Mouse (Mus musculus) forebrain, embryonic 10.5 days (tissue): Measurements from ENCODE around the gene Olfr137. TPM values are rescaled to one million over a fixed set of nuclear protein-coding genes. Genes with fewer than 3 reads are reported as not detected.

Experiments used
- DNase-seq: peaks from one replicate; pipeline ENCODE4 v3.0.0-alpha.2; 2017; ENCODE audit warnings: low spot score; ENCODE audit errors: extremely low spot score
- H3K27ac ChIP-seq: fragments of 300-500 bp; sonication (generic); 2 replicates; pipeline ENCODE4 v1.5.1; 2016; ENCODE audit warnings: mild to moderate bottlenecking
- H3K27me3 ChIP-seq: fragments of 300-500 bp; sonication (generic); 2 replicates; pipeline ENCODE4 v1.6.1; 2016; ENCODE audit warnings: mild to moderate bottlenecking; ENCODE audit not compliant: poor library complexity, severe bottlenecking
- H3K36me3 ChIP-seq: fragments of 300-500 bp; sonication (generic); replicated peaks from 2 replicates; pipeline ENCODE4 v1.6.1; 2016; ENCODE audit warnings: mild to moderate bottlenecking, moderate library complexity
- H3K4me1 ChIP-seq: fragments of 300-500 bp; sonication (generic); 2 replicates; pipeline ENCODE4 v1.6.1; 2016
- H3K4me3 ChIP-seq: fragments of 300-500 bp; sonication (generic); 2 replicates; pipeline ENCODE4 v1.5.1; 2016; ENCODE audit warnings: mild to moderate bottlenecking, moderate library complexity
- H3K9me3 ChIP-seq: fragments of 300-500 bp; sonication (generic); 2 replicates; pipeline ENCODE4 v1.6.1; 2016; ENCODE audit warnings: mild to moderate bottlenecking, moderate library complexity
- WGBS: fragments of 180-500 bp; shearing (Covaris S2); methylation state at CpG from one replicate; pipeline ENCODE4 v1.1.7; 2016; 5-methylcytosine and 5-hydroxymethylcytosine counted together
- polyA plus RNA-seq: library from polyadenylated mRNA; unstranded; fragments of >200 nt; fragmentation: Nextera tagmentation; extraction: Ambion mirVana; gene quantifications from 2 replicates; pipeline ENCODE4 v1.2.1, GENCODE M21; 2016

Gene Olfr137
- not detected in 2 replicates for polyA plus RNA-seq

GRCm38 (mm10) chr17:38307470-38307869, at the start of gene Olfr137:
Gene Olfr137 (minus strand): TSS chr17:38307570.
- Histone ChIP-seq H3K27ac (no peak within 1 kb of the TSS), H3K4me3 (no peak within 1 kb of the TSS), H3K9me3 (peaks cover 12% of the 10 kb centered on the region), H3K4me1 (no peaks in the 10 kb centered on the region), H3K36me3 (no peaks in the 10 kb centered on the region), H3K27me3 (no peaks in the 10 kb centered on the region)
- DNase-seq: no peak

DNA sequence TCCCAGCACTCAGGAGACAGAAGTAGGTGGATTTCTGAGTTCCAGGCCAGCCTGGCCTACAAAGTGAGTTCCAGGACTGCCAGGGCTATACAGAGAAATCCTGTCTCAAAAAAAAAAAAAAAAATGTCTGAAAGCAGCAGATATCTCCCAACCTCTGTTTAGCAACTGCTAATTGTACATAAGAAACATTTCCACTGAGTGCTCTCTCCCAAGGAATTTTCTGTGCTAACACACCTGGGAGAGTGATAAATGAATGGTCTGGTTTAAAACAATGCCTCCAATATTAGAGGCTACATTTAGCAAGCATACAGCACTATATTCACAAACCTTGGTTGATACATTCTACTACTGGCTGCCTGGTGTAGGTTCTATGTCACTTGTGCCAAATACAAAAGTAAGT, 22.2 kb upstream of the Olfr137 start, which contains the start of gene Olfr136:
Gene Olfr136 (plus strand): TSS at position 301 of the 400 bp plus-strand sequence.
- DNase-seq: no peak
- Histone ChIP-seq H3K27ac (no peak within 1 kb of the TSS), H3K36me3 (no peaks in the 10 kb centered on the region), H3K9me3 (peaks cover 13% of the 10 kb centered on the region; the same call in 1 of the 2 replicates), H3K4me1 (no peaks in the 10 kb centered on the region), H3K4me3 (no peak within 1 kb of the TSS), H3K27me3 (no peaks in the 10 kb centered on the region)

DNA sequence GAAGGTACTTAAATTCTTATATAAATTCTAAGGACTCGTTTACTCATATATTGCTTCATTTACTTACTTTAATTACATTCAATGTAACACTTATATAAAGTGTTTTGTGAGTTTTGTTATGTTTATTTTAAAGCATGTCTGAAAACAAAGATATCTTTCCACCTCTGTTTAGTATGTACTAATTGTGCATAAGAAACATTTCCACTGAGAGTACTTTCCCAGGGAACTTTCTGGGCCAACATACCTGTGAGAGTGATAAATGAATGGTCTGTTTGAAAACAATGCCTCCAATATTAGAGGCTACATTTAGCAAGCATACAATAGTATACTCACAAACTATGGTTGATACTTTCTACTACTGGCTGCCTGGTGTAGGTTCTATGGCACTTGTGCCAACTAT, 46.6 kb downstream of the Olfr137 start, which contains the start of gene Olfr138:
Gene Olfr138 (plus strand): TSS at position 301 of the 400 bp plus-strand sequence.
- H3K36me3 ChIP-seq: no peaks in the 10 kb centered on the region
- no peaks in the 10 kb centered on the region for H3K27me3 ChIP-seq
- H3K4me1 ChIP-seq: no peaks in the 10 kb centered on the region
- H3K9me3 ChIP-seq: peaks cover 15% of the 10 kb centered on the region; the same call in 1 of the 2 replicates
- H3K27ac ChIP-seq: no peak within 1 kb of the TSS
- DNase-seq: no peak
- H3K4me3 ChIP-seq: no peak within 1 kb of the TSS
- 88% methylated on average over 1 of the region's 1 CpGs for WGBS

Other genes starting within 250 kb of the Olfr137 start
- gene Olfr129, start 247.5 kb downstream of the Olfr137 start, polyA plus RNA-seq: not detected in 2 replicates
- not detected in 2 replicates for gene Olfr130, start 243.6 kb downstream of the Olfr137 start, polyA plus RNA-seq
- gene Olfr131, start 218.9 kb downstream of the Olfr137 start, polyA plus RNA-seq: not detected in 2 replicates
- not detected in 2 replicates for gene Olfr132, start 173.0 kb downstream of the Olfr137 start, polyA plus RNA-seq
- gene Olfr133, start 162.3 kb downstream of the Olfr137 start, polyA plus RNA-seq: not detected in 2 replicates
- gene Olfr134, start 136.2 kb downstream of the Olfr137 start, polyA plus RNA-seq: not detected in 2 replicates
- not detected in 2 replicates for gene Olfr135, start 103.2 kb downstream of the Olfr137 start, polyA plus RNA-seq
- not detected in 2 replicates for gene Olfr138, start 46.5 kb downstream of the Olfr137 start, polyA plus RNA-seq
- gene Olfr136, start 22.3 kb upstream of the Olfr137 start, polyA plus RNA-seq: not detected in 2 replicates
- not detected in 2 replicates for gene Esp36, start 112.6 kb upstream of the Olfr137 start, polyA plus RNA-seq
- gene Esp34, start 246.6 kb upstream of the Olfr137 start, polyA plus RNA-seq: not detected in 2 replicates